Mouse (Mus musculus): ENCODE data around the gene C1rl. TPM values are rescaled to one million over a fixed set of nuclear protein-coding genes. Genes with fewer than 3 reads are reported as not detected.

C1rl gene
- total and polyA plus RNA-seq, 3 experiments = 1.1 to 1.3 (median 1.2) TPM

DNA sequence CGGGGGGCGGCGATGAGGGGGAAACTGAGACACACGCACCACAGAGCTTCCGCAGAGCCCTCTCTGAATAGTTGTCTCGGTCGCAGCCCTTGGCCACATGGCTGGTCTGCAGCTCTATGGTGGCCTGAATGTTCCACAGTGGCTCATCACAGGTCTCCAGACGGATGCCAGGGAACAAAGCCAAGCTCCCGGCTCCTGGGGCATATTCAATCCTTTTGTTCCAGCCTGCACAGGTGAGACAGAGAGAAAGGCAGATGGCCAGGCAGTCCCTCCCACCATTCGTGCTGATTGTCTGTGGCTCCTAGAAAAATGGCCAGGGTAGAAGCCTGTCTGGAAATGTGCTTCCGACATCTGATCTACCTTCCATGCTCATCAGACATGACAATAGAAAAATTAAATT, 34.4 kb upstream of the C1rl start:
- Histone ChIP-seq H3K4me1 (ENCODE audit: control insufficient read depth, insufficient read depth, low read length) (no peaks in the 10 kb centered on the region), H3K27me3 (ENCODE audit: control insufficient read depth, insufficient read depth, low read length) (no peaks in the 10 kb centered on the region), H3K79me2 (replicated peaks; ENCODE audit: control insufficient read depth, insufficient read depth, low read length) (no peaks in the 10 kb centered on the region), H3K4me3 (no peak overlapping the region), H3K9ac (ENCODE audit: low read depth, low read length) (no peak overlapping the region), H3K27ac (no peak overlapping the region), H3K36me3 (ENCODE audit: control insufficient read depth, insufficient read depth, low read length) (no peaks in the 10 kb centered on the region)
- no peak for DNase-seq
- WGBS = 84% methylated on average over 11 of the region's 11 CpGs
- intact Hi-C loops (cut with DNase I) = no loop called here
- no peak for TF ChIP-seq POLR2A (IDR thresholded peaks at IDR 0.05; ENCODE audit: insufficient read depth, low read depth, low read length)
- no peak for TF ChIP-seq CTCF (IDR thresholded peaks at IDR 0.05)
- no peak for TF ChIP-seq EP300 (IDR thresholded peaks at IDR 0.05; ENCODE audit: insufficient read depth, low read depth, low read length)

- DNase-seq = no peak
- Histone ChIP-seq H3K79me2 (replicated peaks; ENCODE audit: control insufficient read depth, insufficient read depth, low read length) (no peaks in the 10 kb centered on the region), H3K4me3 (no peak overlapping the region), H3K27ac (no peak overlapping the region), H3K36me3 (ENCODE audit: control insufficient read depth, insufficient read depth, low read length) (no peaks in the 10 kb centered on the region), H3K9ac (ENCODE audit: low read depth, low read length) (no peak overlapping the region), H3K27me3 (ENCODE audit: control insufficient read depth, insufficient read depth, low read length) (no peaks in the 10 kb centered on the region; the same call in 1 of the 2 replicates), H3K4me1 (ENCODE audit: control insufficient read depth, insufficient read depth, low read length) (no peaks in the 10 kb centered on the region)
- WGBS = 51% methylated on average over 4 of the region's 4 CpGs
- intact Hi-C loops (cut with DNase I) = no loop called here
- no peak for TF ChIP-seq EP300 (IDR thresholded peaks at IDR 0.05; ENCODE audit: insufficient read depth, low read depth, low read length)
- TF ChIP-seq CTCF (IDR thresholded peaks at IDR 0.05) = no peak
- no peak for TF ChIP-seq POLR2A (IDR thresholded peaks at IDR 0.05; ENCODE audit: insufficient read depth, low read depth, low read length)
Measured at GRCm38 (mm10) chr6:124459388-124459787, 33.5 kb upstream of the C1rl start.

DNA sequence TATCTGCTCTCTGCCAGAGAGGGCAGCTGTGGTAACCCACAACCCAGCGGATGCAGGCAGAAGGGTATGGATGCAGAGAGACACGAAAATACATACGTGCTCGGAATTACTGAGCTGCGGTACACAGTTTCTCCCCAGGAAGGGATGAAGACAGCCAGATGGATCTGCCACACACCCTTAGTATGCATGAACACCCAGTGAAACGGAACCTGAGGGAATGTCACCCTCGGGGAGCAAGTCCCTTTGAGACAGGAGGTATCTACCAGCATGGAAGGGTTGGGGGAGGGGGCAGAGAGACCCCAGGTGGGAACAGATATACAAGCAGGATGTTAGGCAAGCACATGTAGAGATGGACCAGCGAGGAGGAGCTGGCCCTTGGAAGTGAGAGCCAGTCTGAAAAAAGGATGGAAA, 29.0 kb upstream of the C1rl start:
- no peaks in the 10 kb centered on the region; the same call in 1 of the 2 replicates for H3K4me1 ChIP-seq (ENCODE audit: control insufficient read depth, insufficient read depth, low read length)
- no peak for DNase-seq
- no peak overlapping the region for H3K27ac ChIP-seq
- intact Hi-C loops (cut with DNase I) = no loop called here
- H3K4me3 ChIP-seq = no peak overlapping the region
- no peaks in the 10 kb centered on the region for H3K79me2 ChIP-seq (replicated peaks; ENCODE audit: control insufficient read depth, insufficient read depth, low read length)
- no peaks in the 10 kb centered on the region; the same call in 1 of the 2 replicates for H3K27me3 ChIP-seq (ENCODE audit: control insufficient read depth, insufficient read depth, low read length)
- no peak for TF ChIP-seq POLR2A (IDR thresholded peaks at IDR 0.05; ENCODE audit: insufficient read depth, low read depth, low read length)
- TF ChIP-seq CTCF (IDR thresholded peaks at IDR 0.05) = no peak
- no peak for TF ChIP-seq EP300 (IDR thresholded peaks at IDR 0.05; ENCODE audit: insufficient read depth, low read depth, low read length)
- no peak overlapping the region for H3K9ac ChIP-seq (ENCODE audit: low read depth, low read length)
- 32% methylated on average over 8 of the region's 8 CpGs for whole genome bisulfite sequencing
- no peaks in the 10 kb centered on the region for H3K36me3 ChIP-seq (ENCODE audit: control insufficient read depth, insufficient read depth, low read length)

DNA sequence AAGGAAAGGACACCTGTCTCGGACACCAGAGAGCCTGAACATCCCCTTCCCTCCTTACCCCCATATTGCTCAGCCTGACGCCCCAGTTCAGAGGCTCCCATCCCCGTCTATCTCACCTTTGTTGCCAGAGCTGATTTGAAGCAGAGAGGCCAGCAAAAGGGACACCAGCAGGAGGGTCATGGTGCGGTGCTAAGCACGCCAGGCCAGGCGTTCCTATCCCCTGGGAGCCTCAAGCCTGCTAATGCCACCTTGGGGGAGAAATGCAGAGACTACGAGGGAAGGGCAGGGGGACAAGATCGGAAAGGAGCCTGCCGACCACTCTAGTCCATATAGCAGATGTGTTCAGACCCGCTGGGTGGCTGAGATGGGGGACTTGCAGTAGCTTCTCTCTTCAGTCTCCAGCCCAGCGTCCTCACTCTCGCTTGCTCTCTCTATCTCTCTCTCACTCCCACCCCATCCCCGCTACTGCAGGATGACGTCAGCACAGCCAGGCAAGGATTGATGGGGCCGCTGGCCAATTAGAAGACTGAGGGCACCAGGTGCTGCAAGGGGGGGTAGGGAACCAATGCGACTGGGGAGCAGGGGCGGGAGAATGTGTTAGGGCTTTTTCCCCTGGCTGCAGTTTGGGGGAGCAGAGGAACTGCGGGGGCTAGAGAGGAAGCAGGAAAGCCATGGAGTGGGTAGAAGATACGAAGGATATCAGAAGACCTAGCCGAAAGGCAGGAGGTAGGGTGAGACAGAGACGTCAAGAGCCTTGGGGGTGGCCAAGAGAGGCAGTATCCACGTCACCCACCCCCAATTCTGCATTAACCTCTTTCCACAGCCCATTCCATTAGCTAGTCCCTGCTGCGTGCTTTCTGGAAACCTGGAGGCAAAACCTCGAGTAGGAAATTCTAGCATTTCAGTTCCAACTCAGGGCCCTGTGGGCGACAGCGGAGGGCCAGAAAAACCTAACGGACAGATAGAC, 28.3 kb upstream of the C1rl start, which contains the start of gene Clstn3:
Gene Clstn3, minus strand, starts transcription at position 490 of the 967 bp plus-strand sequence.
- Histone ChIP-seq H3K79me2 (replicated peaks; ENCODE audit: control insufficient read depth, insufficient read depth, low read length) (no peaks in the 10 kb centered on the region), H3K4me3 (0 out of 2 replicates have a peak within 1 kb of the TSS, but pooled peaks have one; percentile 5), H3K27ac (no peak within 1 kb of the TSS), H3K9ac (ENCODE audit: low read depth, low read length) (no peak within 1 kb of the TSS), H3K4me1 (ENCODE audit: control insufficient read depth, insufficient read depth, low read length) (no peaks in the 10 kb centered on the region; the same call in 1 of the 2 replicates), H3K27me3 (ENCODE audit: control insufficient read depth, insufficient read depth, low read length) (no peaks in the 10 kb centered on the region; the same call in 1 of the 2 replicates), H3K36me3 (ENCODE audit: control insufficient read depth, insufficient read depth, low read length) (no peaks in the 10 kb centered on the region)
- DNase-seq = peak; percentile 54 to 59
- TF ChIP-seq POLR2A (IDR thresholded peaks at IDR 0.05; ENCODE audit: insufficient read depth, low read depth, low read length) = no peak
- no peak for TF ChIP-seq CTCF (IDR thresholded peaks at IDR 0.05)
- no peak for TF ChIP-seq EP300 (IDR thresholded peaks at IDR 0.05; ENCODE audit: insufficient read depth, low read depth, low read length)
- WGBS = 7% methylated on average over 27 of the region's 27 CpGs
- intact Hi-C loops (cut with DNase I) = no loop called here

DNA sequence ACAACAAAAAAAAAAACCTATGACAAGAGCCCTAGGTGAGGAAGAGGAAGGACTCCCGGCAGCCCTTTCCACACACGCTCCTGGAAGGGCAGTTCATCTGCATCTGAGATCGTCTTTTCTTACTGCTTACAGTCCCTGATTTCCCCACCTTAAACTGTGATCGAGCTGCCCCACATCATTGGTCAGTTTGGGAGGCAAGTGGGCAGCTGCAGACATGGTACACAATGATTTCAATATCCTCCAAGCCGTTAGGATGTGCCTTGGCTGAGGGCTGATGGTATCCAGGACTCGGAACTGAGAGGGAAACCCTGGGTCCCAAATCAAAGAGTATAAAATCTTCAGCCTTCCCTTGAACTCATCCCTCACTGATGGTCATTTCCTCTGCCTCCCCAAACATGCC, 27.6 kb upstream of the C1rl start:
- intact Hi-C loops (cut with DNase I) = no loop called here
- Histone ChIP-seq H3K4me3 (no peak overlapping the region), H3K27me3 (ENCODE audit: control insufficient read depth, insufficient read depth, low read length) (no peaks in the 10 kb centered on the region; the same call in 1 of the 2 replicates), H3K36me3 (ENCODE audit: control insufficient read depth, insufficient read depth, low read length) (no peaks in the 10 kb centered on the region), H3K79me2 (replicated peaks; ENCODE audit: control insufficient read depth, insufficient read depth, low read length) (no peaks in the 10 kb centered on the region), H3K4me1 (ENCODE audit: control insufficient read depth, insufficient read depth, low read length) (no peaks in the 10 kb centered on the region; the same call in 1 of the 2 replicates), H3K27ac (no peak overlapping the region), H3K9ac (ENCODE audit: low read depth, low read length) (no peak overlapping the region)
- no peak for DNase-seq
- WGBS = 41% methylated on average over 6 of the region's 6 CpGs
- no peak for TF ChIP-seq EP300 (IDR thresholded peaks at IDR 0.05; ENCODE audit: insufficient read depth, low read depth, low read length)
- TF ChIP-seq POLR2A (IDR thresholded peaks at IDR 0.05; ENCODE audit: insufficient read depth, low read depth, low read length) = no peak
- TF ChIP-seq CTCF (IDR thresholded peaks at IDR 0.05) = no peak

- TF ChIP-seq POLR2A (IDR thresholded peaks at IDR 0.05; ENCODE audit: insufficient read depth, low read depth, low read length) (no peak), EP300 (IDR thresholded peaks at IDR 0.05; ENCODE audit: insufficient read depth, low read depth, low read length) (no peak), CTCF (IDR thresholded peaks at IDR 0.05) (no peak)
- intact Hi-C loops (cut with DNase I) = no loop called here
Measured at GRCm38 (mm10) chr6:124465729-124466128, 27.2 kb upstream of the C1rl start.

More at GRCm38 (mm10) chr6:124465729-124466128, 27.2 kb upstream of the C1rl start:
- Histone ChIP-seq H3K4me1 (ENCODE audit: control insufficient read depth, insufficient read depth, low read length) (no peaks in the 10 kb centered on the region; the same call in 1 of the 2 replicates), H3K9ac (ENCODE audit: low read depth, low read length) (no peak overlapping the region), H3K27me3 (ENCODE audit: control insufficient read depth, insufficient read depth, low read length) (no peaks in the 10 kb centered on the region; the same call in 1 of the 2 replicates), H3K79me2 (replicated peaks; ENCODE audit: control insufficient read depth, insufficient read depth, low read length) (no peaks in the 10 kb centered on the region), H3K36me3 (ENCODE audit: control insufficient read depth, insufficient read depth, low read length) (no peaks in the 10 kb centered on the region), H3K27ac (no peak overlapping the region), H3K4me3 (no peak overlapping the region)
- DNase-seq = no peak
- WGBS = 66% methylated on average over 6 of the region's 6 CpGs

All from heart, adult 2 months (tissue).